Comparison of ENCODE assay signal across 13 mouse cellular contexts in the genomic region with DNA sequence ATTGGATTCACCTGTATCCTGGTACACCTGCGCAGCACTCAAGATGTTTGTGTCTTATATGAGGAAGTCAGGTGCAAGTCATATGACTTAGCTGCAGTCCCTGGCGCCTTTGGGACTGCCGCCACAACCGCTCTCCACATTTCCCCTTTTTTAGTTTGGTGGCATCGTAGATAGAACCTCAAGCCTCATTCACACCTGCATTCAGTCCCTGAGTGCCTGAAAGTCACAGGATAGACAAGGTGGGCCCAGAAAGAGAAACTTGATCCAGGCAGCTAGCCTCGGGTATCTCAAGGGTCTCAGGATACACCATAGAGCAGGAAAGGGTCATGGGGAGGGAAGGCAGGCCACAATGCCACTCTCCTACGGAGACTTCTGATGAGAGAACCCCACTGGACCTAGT. TPM values are rescaled to one million over a fixed set of nuclear protein-coding genes. Genes with fewer than 3 reads are reported as not detected.
"Had no signal": no experiment of that assay in that cellular context is flagged by ENCODE, and none has a peak within 500 bp of the region (broad histone marks: within the 10 kb centered on the region; RNA-seq: fewer than 3 reads in every experiment).

No protein-coding gene starts in this region.

RNA-seq across cellular contexts. Expression of a gene that starts 23.8 kb away (rescaled TPM):
- total RNA-seq: monocyte, adult 5-6 weeks had no signal
- polyA plus RNA-seq: liver, embryonic 15.5 days; lung, embryonic 14.5 days; spleen, adult 2 months had no signal

RNA-seq across cellular contexts. Expression of a gene that starts 28.9 kb away (rescaled TPM):
- total RNA-seq: midbrain, postnatal 0 days had no signal
- polyA plus RNA-seq: liver, embryonic 15.5 days; lung, embryonic 14.5 days; lung, embryonic 16.5 days; midbrain, embryonic 11.5 days; midbrain, embryonic 13.5 days; midbrain, embryonic 15.5 days; midbrain, postnatal 0 days; neural tube, embryonic 12.5 days; neural tube, embryonic 14.5 days; stomach, embryonic 14.5 days; stomach, embryonic 16.5 days had no signal

RNA-seq across cellular contexts. Expression of a gene that starts 40.7 kb away (rescaled TPM):
- polyA plus RNA-seq: midbrain, embryonic 11.5 days had no signal
